Mouse (Mus musculus): ENCODE data around the gene Slc34a2.

The Slc34a2 gene

GRCm38 (mm10) chr5:53110225-53110624, 72.3 kb downstream of the Slc34a2 start:
- DNase-seq (ENCODE audit: low spot score): no peak

- no peak for DNase-seq (ENCODE audit: low spot score)
Measured at GRCm38 (mm10) chr5:53111036-53111435, 73.2 kb downstream of the Slc34a2 start.

GRCm38 (mm10) chr5:53112942-53113341, 75.1 kb downstream of the Slc34a2 start:
- no peak for DNase-seq (ENCODE audit: low spot score)

DNA sequence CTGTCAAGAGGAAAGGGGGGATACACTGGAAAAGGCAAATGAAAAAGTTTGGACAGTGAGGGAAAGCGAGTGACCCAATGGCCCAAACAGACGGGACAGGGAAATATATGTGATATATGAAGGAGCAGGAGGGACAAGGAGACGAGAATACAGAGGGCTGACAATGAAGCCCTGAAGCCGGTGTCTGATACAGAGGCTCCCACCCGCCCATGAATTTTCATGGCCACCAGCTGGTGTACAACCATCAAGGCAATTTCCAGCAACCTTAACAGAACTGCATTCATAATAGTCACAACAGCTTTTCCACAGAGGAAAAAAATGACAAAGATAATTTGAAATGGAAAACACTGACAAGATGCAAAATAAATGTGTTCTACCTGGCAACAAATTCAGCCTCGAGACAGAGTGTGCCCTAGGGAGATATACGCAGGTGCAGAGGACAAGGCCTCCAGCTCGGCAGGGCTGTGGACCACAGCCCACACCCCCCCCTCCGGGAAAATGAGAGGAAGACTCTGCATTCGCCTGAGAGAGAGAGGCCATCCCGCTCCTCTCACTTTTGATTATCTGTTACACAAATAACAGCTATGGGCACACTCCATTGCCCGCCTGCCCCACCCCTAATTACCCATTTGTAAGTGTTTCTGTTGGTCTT, 76.9 kb downstream of the Slc34a2 start:
- DNase-seq (ENCODE audit: low spot score): no peak

GRCm38 (mm10) chr5:53118212-53118611, 80.3 kb downstream of the Slc34a2 start:
- no peak for DNase-seq (ENCODE audit: low spot score)

DNA sequence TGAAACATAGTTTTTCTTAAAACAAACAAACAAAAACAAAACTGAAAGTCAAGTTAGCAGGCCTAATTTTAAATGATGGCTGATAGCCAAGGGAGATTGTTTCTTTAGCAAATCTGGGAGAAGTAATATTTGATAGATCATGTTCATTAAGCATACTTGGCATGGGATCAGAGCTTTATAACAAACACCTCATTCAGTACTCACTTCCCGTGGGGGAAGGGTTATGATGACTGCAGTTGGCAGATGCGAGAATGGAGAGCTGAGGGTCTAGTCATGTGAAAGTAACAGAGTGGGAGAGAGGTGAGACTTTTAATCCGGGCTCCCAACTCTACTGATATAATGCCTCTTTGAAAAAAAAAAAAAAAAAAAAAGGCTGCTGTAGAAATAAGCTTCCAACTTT, 81.8 kb downstream of the Slc34a2 start:
- no peak for DNase-seq (ENCODE audit: low spot score)
